Mouse (Mus musculus): ENCODE measurements at regions not wholly inside any gene's neighbourhood (a gene's known extent, or its start where the extent isn't known, plus 50 kb on each side); places are given as distances from the start of the nearest gene placed in this dataset.
A peak's percentile ranks its signal among the peaks of the same experiment; 100 is the strongest.

GRCm38 (mm10) chr5:116766261-116766660 is 174.6 kb upstream of the Srrm4 start:
- DNase-seq: no peak

- DNase-seq: no peak
Measured at GRCm38 (mm10) chr5:116761323-116761722, 169.7 kb upstream of the Srrm4 start.

DNA sequence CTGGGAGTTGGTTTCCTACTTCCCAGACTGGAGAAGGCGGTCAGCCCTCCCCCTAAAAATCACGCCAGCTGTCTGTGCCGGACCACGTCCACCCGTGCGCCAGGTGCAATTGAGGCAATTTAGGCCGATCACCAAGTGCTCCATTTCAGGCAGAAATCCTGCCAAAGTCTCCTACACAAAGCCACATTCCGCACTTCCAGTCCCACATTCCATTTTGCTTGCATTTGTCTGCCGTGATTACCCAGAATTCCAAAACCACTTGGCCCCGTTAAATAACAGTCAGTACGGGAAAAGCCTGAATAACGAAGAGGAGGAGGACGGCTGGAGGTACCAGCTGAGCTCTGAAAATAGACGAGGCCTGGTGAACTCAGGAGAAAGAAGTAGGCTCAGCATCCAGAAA is 167.1 kb upstream of the Srrm4 start:
- DNase-seq: no peak

- DNase-seq: no peak
Measured at GRCm38 (mm10) chr5:116752941-116753340, 161.3 kb upstream of the Srrm4 start.

DNA sequence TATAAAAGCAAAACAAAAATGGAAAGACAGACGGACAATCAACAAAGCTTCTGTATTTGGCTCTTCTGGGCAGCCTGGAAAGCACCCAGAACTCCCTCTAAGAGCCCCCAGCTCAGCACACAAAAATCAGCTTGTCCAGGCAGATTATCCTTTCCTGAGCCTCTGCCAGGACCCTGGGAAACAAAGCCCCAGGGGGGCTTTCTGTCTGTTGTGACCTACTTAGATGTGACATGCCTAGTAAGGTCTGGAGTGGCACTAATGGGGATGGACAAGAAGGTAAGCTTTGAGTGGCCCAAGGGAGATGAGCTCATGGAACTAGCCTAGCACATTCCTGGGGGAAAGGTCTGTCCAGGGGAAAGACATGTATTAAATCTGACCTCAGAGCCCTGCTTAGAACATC is 160.5 kb upstream of the Srrm4 start:
- DNase-seq: peak; percentile 28 to 53

- no peak for DNase-seq
Measured at GRCm38 (mm10) chr5:116745776-116746175, 154.2 kb upstream of the Srrm4 start.

- DNase-seq: peak; percentile 14 to 34
Measured at GRCm38 (mm10) chr5:116744389-116744788, 152.8 kb upstream of the Srrm4 start.

DNA sequence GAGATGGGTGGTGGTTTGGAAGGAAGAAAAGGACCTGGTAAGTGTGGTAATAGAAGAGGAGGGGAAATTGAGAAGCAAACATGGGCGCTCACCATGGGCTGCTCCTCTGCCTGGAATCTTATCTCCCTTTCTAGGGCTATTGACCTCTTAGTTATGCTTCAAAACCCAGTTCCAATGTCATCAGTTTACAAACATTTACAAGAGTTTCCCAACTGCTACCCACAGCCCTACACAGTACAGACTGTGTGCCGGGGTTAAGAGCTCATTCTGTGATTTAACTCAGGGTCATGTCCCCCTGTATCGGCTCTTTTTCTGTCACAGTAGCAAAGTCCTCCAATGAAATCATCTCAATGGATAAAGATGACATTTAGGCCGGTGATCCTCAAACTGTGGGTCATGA is 144.0 kb upstream of the Srrm4 start:
- DNase-seq: no peak

- DNase-seq: no peak
Measured at GRCm38 (mm10) chr5:116731509-116731908, 139.9 kb upstream of the Srrm4 start.

- DNase-seq: no peak
Measured at GRCm38 (mm10) chr5:116719200-116719599, 127.6 kb upstream of the Srrm4 start.

DNA sequence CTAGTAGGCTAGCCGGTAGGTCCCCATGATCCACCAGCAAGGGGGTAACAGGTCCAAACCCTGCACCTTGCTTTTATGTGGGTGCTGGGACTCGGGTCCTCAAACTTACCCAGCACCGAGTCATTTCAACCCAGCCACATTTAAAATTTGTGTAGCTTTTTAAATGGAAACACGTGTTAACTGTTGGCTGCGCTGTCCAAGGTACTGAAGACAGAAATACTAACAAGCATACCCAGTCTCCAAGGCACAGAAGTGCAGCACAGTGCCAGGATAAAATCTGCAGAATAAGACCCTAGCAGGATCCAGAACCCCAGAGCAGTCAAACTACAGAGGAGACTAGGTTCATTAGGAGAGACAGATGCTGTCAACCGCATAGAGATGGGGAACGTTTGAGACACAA is 122.6 kb upstream of the Srrm4 start:
- no peak for DNase-seq

DNA sequence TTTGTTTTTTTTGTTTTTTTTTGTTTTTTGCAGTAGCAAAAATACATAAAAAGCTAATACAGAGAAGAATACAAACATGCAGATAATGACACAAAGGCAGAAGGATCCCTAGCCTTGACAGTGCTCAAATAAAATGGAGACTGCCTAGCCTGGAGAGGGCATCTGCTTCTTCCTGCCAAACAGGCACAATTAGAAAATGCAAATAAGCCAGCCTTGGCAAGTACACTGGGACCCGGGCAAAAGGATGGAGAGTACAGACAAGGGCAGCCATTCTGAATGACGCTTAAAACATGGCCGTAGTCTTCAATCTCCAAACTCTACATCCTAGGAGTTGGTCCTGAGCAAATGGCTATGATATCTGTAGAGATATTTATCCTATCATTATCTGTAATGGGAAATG is 120.4 kb upstream of the Srrm4 start:
- no peak for DNase-seq

GRCm38 (mm10) chr5:116708505-116708904 is 116.9 kb upstream of the Srrm4 start:
- no peak for DNase-seq

DNA sequence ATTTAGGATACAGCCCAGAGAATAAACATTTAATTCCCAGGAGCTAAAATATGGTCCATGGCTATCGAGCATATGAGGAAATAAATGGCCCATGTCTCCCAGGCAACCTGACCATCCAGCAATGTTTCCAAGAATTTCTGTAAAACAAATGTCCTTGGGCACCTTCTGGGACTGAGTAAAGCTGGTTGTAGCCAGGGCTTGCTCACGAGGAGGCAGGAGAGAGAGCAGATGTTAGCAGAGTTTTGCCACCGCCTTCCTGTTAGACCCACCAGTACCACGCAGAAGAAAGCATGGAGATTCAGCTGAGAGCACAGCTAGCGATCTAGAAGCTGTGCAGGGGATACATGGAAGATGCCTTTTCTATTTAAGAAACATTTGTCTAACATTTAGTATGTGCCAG is 70.8 kb upstream of the Srrm4 start:
- no peak for DNase-seq

GRCm38 (mm10) chr5:116661851-116662250 is 70.2 kb upstream of the Srrm4 start:
- DNase-seq: no peak

DNA sequence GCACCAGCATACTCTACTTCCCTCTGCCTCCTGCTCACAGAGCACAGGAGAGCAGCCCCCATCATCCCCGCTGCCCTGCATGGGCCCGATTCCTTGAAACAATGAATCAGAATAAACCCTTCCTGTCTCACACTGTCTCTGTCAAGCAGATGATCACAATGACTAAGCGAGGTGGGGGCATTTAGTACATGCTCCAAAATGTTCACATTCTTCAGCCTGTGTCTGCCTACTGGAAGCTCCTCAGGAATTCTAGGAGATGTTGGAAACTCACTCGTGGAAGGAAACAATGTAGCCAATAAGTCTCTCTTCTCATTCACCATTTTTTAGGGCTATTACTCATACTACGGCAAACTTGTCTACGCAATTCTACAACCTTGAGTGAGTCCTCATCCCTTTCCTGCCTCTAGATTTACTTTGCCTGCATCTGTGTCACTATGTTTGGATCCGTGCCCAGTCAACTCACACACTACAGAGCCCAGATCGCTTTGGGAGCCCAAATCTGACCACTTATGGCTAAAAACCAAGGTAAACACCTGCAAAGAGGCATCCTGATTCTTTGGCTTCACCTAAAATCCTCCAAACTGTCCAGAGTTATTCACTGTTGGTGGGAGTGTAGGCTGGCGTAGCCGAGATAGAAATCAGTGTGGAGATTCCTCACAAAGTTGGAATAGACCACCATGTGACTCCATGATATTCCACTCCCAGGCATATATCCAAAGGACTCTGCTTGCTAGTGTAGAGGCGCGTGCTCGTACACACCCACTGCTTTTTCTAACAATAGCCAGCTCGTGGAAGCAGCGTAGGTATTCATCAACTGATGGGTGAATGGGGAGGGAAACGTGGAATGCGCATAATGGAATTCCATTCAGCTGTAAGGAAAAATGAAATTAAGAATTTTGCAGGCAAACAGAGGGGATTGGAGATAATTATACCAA is 63.1 kb upstream of the Srrm4 start:
- no peak for DNase-seq
